In genomic region chr11:108157074-108157473, GRCm38 (mm10) we compare ENCODE assay signal across 15 mouse cellular contexts.
"Had no signal": no experiment of that assay in that cellular context is flagged by ENCODE, and none has a peak within 500 bp of the region (broad histone marks: within the 10 kb centered on the region; RNA-seq: fewer than 3 reads in every experiment).

No protein-coding gene starts in this region.

- H3K4me2 ChIP-seq: lung, embryonic 14.5 days; midbrain, embryonic 12.5 days; neural tube, embryonic 13.5 days; neural tube, embryonic 15.5 days had no signal

- H3K27me3 ChIP-seq: neural tube, embryonic 13.5 days; neural tube, embryonic 15.5 days had no signal

- H3K27ac ChIP-seq: midbrain, embryonic 12.5 days; neural tube, embryonic 13.5 days; neural tube, embryonic 15.5 days had no signal

- H3K9me3 ChIP-seq: midbrain, embryonic 10.5 days; neural tube, embryonic 15.5 days had no signal

- H3K36me3 ChIP-seq: midbrain, embryonic 10.5 days; midbrain, embryonic 12.5 days; neural tube, embryonic 13.5 days; neural tube, embryonic 15.5 days had no signal

- DNase-seq: lung, adult 18-20 months; lung, embryonic 14.5 days; lung, postnatal 10 days; lung, postnatal 4 days; midbrain, embryonic 14.5 days; right cerebral cortex, postnatal 14 days; thymus, adult 18-20 months; thymus, postnatal 14 days; thymus, postnatal 36 days had no signal

- ATAC-seq: midbrain, embryonic 16.5 days had no signal

- H3K9ac ChIP-seq: lung, embryonic 14.5 days; midbrain, embryonic 12.5 days; neural tube, embryonic 13.5 days; neural tube, embryonic 15.5 days had no signal

- H3K4me3 ChIP-seq: midbrain, embryonic 10.5 days; midbrain, embryonic 12.5 days; myocyte; neural tube, embryonic 13.5 days; neural tube, embryonic 15.5 days had no signal
